Mouse (Mus musculus) heart, embryonic 10.5 days (tissue): ENCODE measurements around the gene Klk6. TPM values are rescaled to one million over a fixed set of nuclear protein-coding genes. Genes with fewer than 3 reads are reported as not detected.

Experiments used
- DNase-seq: peaks from one replicate; pipeline ENCODE4 v3.0.0-alpha.2; 2017; ENCODE audit warnings: low spot score
- H3K27ac ChIP-seq: fragments of 300-500 bp; sonication (generic); 2 replicates; pipeline ENCODE4 v1.5.1; 2016; ENCODE audit warnings: mild to moderate bottlenecking
- H3K27me3 ChIP-seq: fragments of 300-500 bp; sonication (generic); 2 replicates; pipeline ENCODE4 v1.6.1; 2016; ENCODE audit warnings: mild to moderate bottlenecking; ENCODE audit not compliant: poor library complexity, insufficient read depth, severe bottlenecking
- H3K36me3 ChIP-seq: fragments of 300-500 bp; sonication (generic); 2 replicates; pipeline ENCODE4 v1.6.1; 2016; ENCODE audit warnings: mild to moderate bottlenecking, moderate library complexity
- H3K4me1 ChIP-seq: fragments of 300-500 bp; sonication (generic); 2 replicates; pipeline ENCODE4 v1.6.1; 2016; ENCODE audit warnings: mild to moderate bottlenecking
- H3K4me3 ChIP-seq: fragments of 300-500 bp; sonication (generic); 2 replicates; pipeline ENCODE4 v1.5.1; 2016; ENCODE audit warnings: mild to moderate bottlenecking, moderate library complexity
- H3K9me3 ChIP-seq: fragments of 300-500 bp; sonication (generic); 2 replicates; pipeline ENCODE4 v1.6.1; 2016; ENCODE audit warnings: mild to moderate bottlenecking, moderate library complexity
- WGBS: fragments of 180-500 bp; shearing (Covaris S2); methylation state at CpG from one replicate; pipeline ENCODE4 v1.1.7; 2016; 5-methylcytosine and 5-hydroxymethylcytosine counted together
- polyA plus RNA-seq: library from polyadenylated mRNA; unstranded; fragments of >200 nt; fragmentation: Nextera tagmentation; extraction: Ambion mirVana; gene quantifications from 2 replicates; pipeline ENCODE4 v1.2.1, GENCODE M21; 2016

Gene Klk6
- polyA plus RNA-seq, 1 experiment from 2014 or later, result not detected

GRCm38 (mm10) chr7:43841701-43842100 is 17.4 kb downstream of the Klk6 start, which contains the start of gene Klk5:
Gene Klk5, plus strand, starts transcription at chr7:43841971.
- H3K4me3 ChIP-seq, result no peak within 1 kb of the TSS
- H3K27ac ChIP-seq, result no peak within 1 kb of the TSS
- H3K9me3 ChIP-seq, result no peaks in the 10 kb centered on the region
- no peaks in the 10 kb centered on the region for H3K4me1 ChIP-seq
- no peaks in the 10 kb centered on the region for H3K27me3 ChIP-seq
- DNase-seq, result no peak
- WGBS, result 26% methylated on average over 3 of the region's 3 CpGs
- H3K36me3 ChIP-seq, result no peaks in the 10 kb centered on the region

- WGBS, result 80% methylated on average over 4 of the region's 4 CpGs
- no peak for DNase-seq
Measured at GRCm38 (mm10) chr7:43843801-43844200, 19.5 kb downstream of the Klk6 start.

GRCm38 (mm10) chr7:43851616-43852015 is 27.3 kb downstream of the Klk6 start:
- 78% methylated on average over 6 of the region's 6 CpGs for WGBS
- peak; percentile 56 for DNase-seq
- Histone ChIP-seq H3K27ac (no peak overlapping the region), H3K27me3 (no peaks in the 10 kb centered on the region), H3K36me3 (no peaks in the 10 kb centered on the region), H3K4me3 (no peak overlapping the region), H3K4me1 (no peaks in the 10 kb centered on the region), H3K9me3 (peaks cover 3% of the 10 kb centered on the region; the same call in 1 of the 2 replicates)

More at GRCm38 (mm10) chr7:43843801-43844200, 19.5 kb downstream of the Klk6 start:
- Histone ChIP-seq H3K9me3 (no peaks in the 10 kb centered on the region), H3K27ac (no peak overlapping the region), H3K27me3 (no peaks in the 10 kb centered on the region), H3K4me3 (no peak overlapping the region), H3K36me3 (no peaks in the 10 kb centered on the region), H3K4me1 (no peaks in the 10 kb centered on the region)

- Histone ChIP-seq H3K27ac (no peak overlapping the region), H3K9me3 (peaks cover 3% of the 10 kb centered on the region; the same call in 1 of the 2 replicates), H3K36me3 (no peaks in the 10 kb centered on the region), H3K4me1 (no peaks in the 10 kb centered on the region), H3K27me3 (no peaks in the 10 kb centered on the region), H3K4me3 (no peak overlapping the region)
- peak; percentile 61 for DNase-seq
- WGBS, result 77% methylated on average over 9 of the region's 9 CpGs
Measured at GRCm38 (mm10) chr7:43854642-43855380, 30.5 kb downstream of the Klk6 start.

GRCm38 (mm10) chr7:43855709-43856108 is 31.4 kb downstream of the Klk6 start:
- H3K36me3 ChIP-seq, result no peaks in the 10 kb centered on the region
- 47% methylated on average over 3 of the region's 3 CpGs for WGBS
- no peak overlapping the region for H3K4me3 ChIP-seq
- H3K27me3 ChIP-seq, result no peaks in the 10 kb centered on the region
- H3K4me1 ChIP-seq, result no peaks in the 10 kb centered on the region
- peaks cover 3% of the 10 kb centered on the region; the same call in 1 of the 2 replicates for H3K9me3 ChIP-seq
- H3K27ac ChIP-seq, result no peak overlapping the region
- no peak for DNase-seq

- 70% methylated on average over 7 of the region's 7 CpGs for WGBS
- Histone ChIP-seq H3K4me3 (no peak overlapping the region), H3K9me3 (peaks cover 3% of the 10 kb centered on the region; the same call in 1 of the 2 replicates), H3K36me3 (no peaks in the 10 kb centered on the region), H3K4me1 (no peaks in the 10 kb centered on the region), H3K27ac (no peak overlapping the region), H3K27me3 (no peaks in the 10 kb centered on the region)
- peak; percentile 17 for DNase-seq
Measured at GRCm38 (mm10) chr7:43856307-43856706, 32.0 kb downstream of the Klk6 start.

- H3K9me3 ChIP-seq, result no peaks in the 10 kb centered on the region
- no peak overlapping the region for H3K4me3 ChIP-seq
- no peaks in the 10 kb centered on the region for H3K4me1 ChIP-seq
- 86% methylated on average over 12 of the region's 12 CpGs for WGBS
- H3K36me3 ChIP-seq, result no peaks in the 10 kb centered on the region
- no peak overlapping the region for H3K27ac ChIP-seq
- peak; percentile 59 for DNase-seq
- no peaks in the 10 kb centered on the region for H3K27me3 ChIP-seq
Measured at GRCm38 (mm10) chr7:43857501-43857900, 33.2 kb downstream of the Klk6 start.

- no peaks in the 10 kb centered on the region for H3K36me3 ChIP-seq
- H3K27me3 ChIP-seq, result no peaks in the 10 kb centered on the region
- 82% methylated on average over 8 of the region's 8 CpGs for WGBS
- DNase-seq, result peak; percentile 54
- H3K4me3 ChIP-seq, result no peak overlapping the region
- no peaks in the 10 kb centered on the region for H3K9me3 ChIP-seq
- H3K4me1 ChIP-seq, result no peaks in the 10 kb centered on the region
- no peak overlapping the region for H3K27ac ChIP-seq
Measured at GRCm38 (mm10) chr7:43860411-43860810, 36.1 kb downstream of the Klk6 start.

GRCm38 (mm10) chr7:43873237-43873636 is 48.9 kb downstream of the Klk6 start:
- 6% methylated on average over 10 of the region's 10 CpGs for WGBS

GRCm38 (mm10) chr7:43873674-43874073 is 49.4 kb downstream of the Klk6 start:
- Histone ChIP-seq H3K9me3 (no peaks in the 10 kb centered on the region), H3K27ac (no peak overlapping the region), H3K36me3 (no peaks in the 10 kb centered on the region), H3K4me1 (no peaks in the 10 kb centered on the region), H3K4me3 (no peak overlapping the region), H3K27me3 (peaks cover 9% of the 10 kb centered on the region; the same call in 1 of the 2 replicates)
- WGBS, result 66% methylated on average over 3 of the region's 3 CpGs
- no peak for DNase-seq

More at GRCm38 (mm10) chr7:43873237-43873636, 48.9 kb downstream of the Klk6 start:
- no peaks in the 10 kb centered on the region for H3K9me3 ChIP-seq
- no peaks in the 10 kb centered on the region for H3K4me1 ChIP-seq
- H3K27ac ChIP-seq, result no peak overlapping the region
- peak; percentile 84 for DNase-seq
- H3K4me3 ChIP-seq, result no peak overlapping the region
- H3K36me3 ChIP-seq, result no peaks in the 10 kb centered on the region
- H3K27me3 ChIP-seq, result peaks cover 9% of the 10 kb centered on the region; the same call in 1 of the 2 replicates

GRCm38 (mm10) chr7:43874868-43875375 is 50.6 kb downstream of the Klk6 start:
- peaks cover 14% of the 10 kb centered on the region; the same call in 1 of the 2 replicates for H3K27me3 ChIP-seq
- WGBS, result 84% methylated on average over 6 of the region's 6 CpGs
- no peak overlapping the region for H3K4me3 ChIP-seq
- no peak for DNase-seq
- no peaks in the 10 kb centered on the region for H3K36me3 ChIP-seq
- H3K27ac ChIP-seq, result no peak overlapping the region
- no peaks in the 10 kb centered on the region for H3K9me3 ChIP-seq
- no peaks in the 10 kb centered on the region for H3K4me1 ChIP-seq

GRCm38 (mm10) chr7:43876444-43876843 is 52.1 kb downstream of the Klk6 start:
- no peak overlapping the region for H3K27ac ChIP-seq
- no peak for DNase-seq
- WGBS, result 78% methylated on average over 4 of the region's 4 CpGs
- H3K4me1 ChIP-seq, result no peaks in the 10 kb centered on the region
- no peaks in the 10 kb centered on the region for H3K36me3 ChIP-seq
- H3K27me3 ChIP-seq, result peaks cover 16% of the 10 kb centered on the region
- no peaks in the 10 kb centered on the region for H3K9me3 ChIP-seq
- H3K4me3 ChIP-seq, result no peak overlapping the region

- H3K27me3 ChIP-seq, result peaks cover 31% of the 10 kb centered on the region
- H3K36me3 ChIP-seq, result no peaks in the 10 kb centered on the region
- H3K27ac ChIP-seq, result no peak overlapping the region
- 52% methylated on average over 1 of the region's 1 CpGs for WGBS
- no peaks in the 10 kb centered on the region for H3K9me3 ChIP-seq
- no peak for DNase-seq
- H3K4me1 ChIP-seq, result no peaks in the 10 kb centered on the region
- H3K4me3 ChIP-seq, result no peak overlapping the region
Measured at GRCm38 (mm10) chr7:43878281-43878680, 54.0 kb downstream of the Klk6 start.
